Mouse (Mus musculus): ENCODE results near the gene Vmn1r230. TPM values are rescaled to one million over a fixed set of nuclear protein-coding genes. Genes with fewer than 3 reads are reported as not detected.

Gene Vmn1r230
- not detected in 2 replicates for polyA plus RNA-seq (2015; fragmentation: Nextera tagmentation; extraction: Ambion mirVana)

DNA sequence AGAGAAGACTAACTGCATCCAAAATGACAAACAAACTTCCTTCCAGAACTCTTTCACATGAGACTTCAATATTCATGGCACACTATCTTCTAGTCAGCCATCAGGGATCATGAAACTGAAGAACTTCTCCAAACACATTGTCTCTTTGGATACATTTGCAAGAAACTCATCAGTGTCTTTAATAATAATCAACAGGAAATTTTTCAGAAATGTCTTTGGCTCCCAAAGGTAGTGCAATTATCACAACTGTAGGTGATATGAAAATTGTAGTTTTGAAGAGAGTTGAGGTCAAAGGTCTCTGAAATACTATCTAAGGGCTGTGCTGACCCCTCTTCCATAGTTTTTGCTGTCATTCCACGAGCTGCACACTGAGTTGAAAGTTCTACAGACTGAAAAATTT is at the start of gene Vmn1r230:
Gene Vmn1r230 (plus strand): TSS at position 301 of the 400 bp plus-strand sequence.
- Histone ChIP-seq H3K4me1 (replicated peaks) (no peaks in the 10 kb centered on the region), H3K9me3 (no peaks in the 10 kb centered on the region; the same call in 1 of the 2 replicates), H3K4me2 (replicated peaks) (no peak within 1 kb of the TSS), H3K27me3 (no peaks in the 10 kb centered on the region), H3K36me3 (no peaks in the 10 kb centered on the region), H3K27ac (no peak within 1 kb of the TSS), H3K4me3 (replicated peaks) (no peak within 1 kb of the TSS), H3K9ac (replicated peaks) (no peak within 1 kb of the TSS)
- no peak for ATAC-seq
- WGBS: 5% methylated on average over 1 of the region's 1 CpGs

DNA sequence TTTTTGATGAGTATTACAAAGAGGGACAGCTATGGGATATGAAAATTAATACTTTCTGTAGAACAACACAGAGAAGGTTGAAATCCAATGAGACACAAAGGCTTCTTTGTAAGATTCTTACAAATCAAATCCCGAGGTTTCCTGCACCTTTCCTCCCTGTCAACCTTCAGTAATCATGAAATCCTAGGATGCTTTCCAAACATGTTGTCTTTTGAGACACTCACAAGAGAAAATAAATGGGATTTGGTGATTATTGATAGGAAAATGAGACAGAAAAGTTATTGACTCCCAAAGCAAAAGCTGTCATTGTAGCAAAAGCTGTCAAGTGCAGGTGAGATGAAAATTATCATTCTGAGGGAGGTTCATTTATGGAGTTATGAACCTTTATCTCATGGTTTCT is 29.0 kb upstream of the Vmn1r230 start, which contains the start of gene Vmn1r229:
Gene Vmn1r229 (plus strand): TSS at position 301 of the 400 bp plus-strand sequence.
- H3K9me3 ChIP-seq: 0 out of 2 replicates have a peak, but pooled peaks cover 6% of the 10 kb centered on the region
- no peak for ATAC-seq
- H3K4me2 ChIP-seq (replicated peaks): no peak within 1 kb of the TSS
- no peaks in the 10 kb centered on the region for H3K27me3 ChIP-seq
- H3K4me1 ChIP-seq (replicated peaks): no peaks in the 10 kb centered on the region
- H3K4me3 ChIP-seq (replicated peaks): no peak within 1 kb of the TSS
- H3K9ac ChIP-seq (replicated peaks): no peak within 1 kb of the TSS
- 62% methylated on average over 1 of the region's 1 CpGs for WGBS
- H3K36me3 ChIP-seq: no peaks in the 10 kb centered on the region
- no peak within 1 kb of the TSS for H3K27ac ChIP-seq

Other genes starting within 250 kb of the Vmn1r230 start
- not detected in 2 replicates for gene Vmn2r110, start 244.0 kb upstream of the Vmn1r230 start, polyA plus RNA-seq (2015; fragmentation: Nextera tagmentation; extraction: Ambion mirVana)
- not detected in 2 replicates for gene Fpr-rs3, start 215.6 kb upstream of the Vmn1r230 start, polyA plus RNA-seq (2015; fragmentation: Nextera tagmentation; extraction: Ambion mirVana)
- gene Vmn1r226, start 157.6 kb upstream of the Vmn1r230 start, polyA plus RNA-seq (2015; fragmentation: Nextera tagmentation; extraction: Ambion mirVana): not detected in 2 replicates
- gene Vmn1r227, start 110.6 kb upstream of the Vmn1r230 start, polyA plus RNA-seq (2015; fragmentation: Nextera tagmentation; extraction: Ambion mirVana): not detected in 2 replicates
- gene Vmn1r228, start 54.3 kb upstream of the Vmn1r230 start, polyA plus RNA-seq (2015; fragmentation: Nextera tagmentation; extraction: Ambion mirVana): not detected in 2 replicates
- 0.03 TPM in 1 of 2 replicates, not detected in the other for gene Vmn1r229, start 28.9 kb upstream of the Vmn1r230 start, polyA plus RNA-seq (2015; fragmentation: Nextera tagmentation; extraction: Ambion mirVana)
- gene Vmn1r231, start 64.6 kb downstream of the Vmn1r230 start, polyA plus RNA-seq (2015; fragmentation: Nextera tagmentation; extraction: Ambion mirVana): not detected in 2 replicates
- gene Vmn1r232, start 79.3 kb downstream of the Vmn1r230 start, polyA plus RNA-seq (2015; fragmentation: Nextera tagmentation; extraction: Ambion mirVana): not detected in 2 replicates
- gene Ppp2r1a, start 104.9 kb downstream of the Vmn1r230 start, polyA plus RNA-seq (2015; fragmentation: Nextera tagmentation; extraction: Ambion mirVana): 636 and 655 TPM in 2 replicates
- gene Vmn1r233, start 156.0 kb downstream of the Vmn1r230 start, polyA plus RNA-seq (2015; fragmentation: Nextera tagmentation; extraction: Ambion mirVana): not detected in 2 replicates
- gene Zfp160, start 168.5 kb downstream of the Vmn1r230 start, polyA plus RNA-seq (2015; fragmentation: Nextera tagmentation; extraction: Ambion mirVana): 19.4 and 21.2 TPM in 2 replicates